Mouse (Mus musculus) heart, adult 2 months (tissue): ENCODE measurements at regions not wholly inside any gene's neighbourhood (a gene's known extent, or its start where the extent isn't known, plus 50 kb on each side); places are given as distances from the start of the nearest gene placed in this dataset.

Experiments
- CTCF ChIP-seq: fragments of 200-600 bp; IDR thresholded peaks from 2 replicates; pipeline ENCODE4 v1.8.1; 2022; ENCODE audit warnings: antibody characterized with exemption, mild to moderate bottlenecking, moderate library complexity
- POLR2A ChIP-seq: fragments of 200-500 bp; IDR thresholded peaks from 2 replicates; pipeline ENCODE4 v1.6.1; 2011; ENCODE audit warnings: mild to moderate bottlenecking, low read depth, low read length, control low read depth; ENCODE audit not compliant: insufficient read depth

- TF ChIP-seq CTCF = no peak
- no peak for TF ChIP-seq POLR2A
Measured at GRCm38 (mm10) chr5:49606761-49607160, 82.1 kb upstream of the Kcnip4 start.
